In genomic region chr19:4299574-4300270, GRCm38 (mm10) we compare ENCODE assay signal across 7 mouse cellular contexts. TPM values are rescaled to one million over a fixed set of nuclear protein-coding genes. Genes with fewer than 3 reads are reported as not detected.
DNase-seq lines count a peak whose midpoint lies in the region; ATAC-seq and TF ChIP-seq lines count a peak whose summit lies in the region.

No protein-coding gene starts in this region.

- ATAC-seq in embryonic facial prominence, embryonic 15.5 days (ENCODE audit: insufficient number of reproducible peaks, low FRiP score, low TSS enrichment, low read depth): no peak
- peak; percentile 8 for ATAC-seq in liver, postnatal 0 days

- H3K27ac ChIP-seq in embryonic facial prominence, embryonic 15.5 days (replicated peaks): peak overlapping the region; percentile 59
- peak overlapping the region; percentile 88 for H3K27ac ChIP-seq in liver, postnatal 0 days (ENCODE audit: low read depth)
- H3K27ac ChIP-seq in thymus, adult 2 months (ENCODE audit: control insufficient read depth, insufficient read depth, low read length): peak overlapping the region; percentile 98
- no peak overlapping the region for H3K27ac ChIP-seq in forebrain, embryonic 10.5 days

- no peaks in the 10 kb centered on the region for H3K27me3 ChIP-seq in embryonic facial prominence, embryonic 15.5 days
- H3K27me3 ChIP-seq in liver, postnatal 0 days (ENCODE audit: insufficient read depth, low read length): no peaks in the 10 kb centered on the region
- H3K27me3 ChIP-seq in thymus, adult 2 months (ENCODE audit: control insufficient read depth, insufficient read depth, low read length): no peaks in the 10 kb centered on the region
- H3K27me3 ChIP-seq in forebrain, embryonic 10.5 days (ENCODE audit: poor library complexity, severe bottlenecking): no peaks in the 10 kb centered on the region

- TF ChIP-seq CTCF in liver, postnatal 0 days (IDR thresholded peaks at IDR 0.05; ENCODE audit: low read depth): no peak
- no peak for TF ChIP-seq CTCF in thymus, adult 2 months (IDR thresholded peaks at IDR 0.05; ENCODE audit: borderline replicate concordance, control insufficient read depth, extremely low read depth, insufficient read depth, low read length, poor library complexity)

- H3K4me2 ChIP-seq in embryonic facial prominence, embryonic 15.5 days (replicated peaks): no peak overlapping the region
- peak overlapping the region; percentile 51 for H3K4me2 ChIP-seq in liver, postnatal 0 days (ENCODE audit: low read depth, low read length)

- no peaks in the 10 kb centered on the region for H3K36me3 ChIP-seq in embryonic facial prominence, embryonic 15.5 days
- peaks cover 13% of the 10 kb centered on the region; the same call in 1 of the 2 replicates for H3K36me3 ChIP-seq in liver, postnatal 0 days (replicated peaks; ENCODE audit: insufficient read depth, low read length)
- no peaks in the 10 kb centered on the region for H3K36me3 ChIP-seq in thymus, adult 2 months (ENCODE audit: control insufficient read depth, insufficient read depth, low read length)
- peaks cover 28% of the 10 kb centered on the region for H3K36me3 ChIP-seq in forebrain, embryonic 10.5 days (replicated peaks)

- no peak overlapping the region for H3K9ac ChIP-seq in embryonic facial prominence, embryonic 15.5 days
- no peak overlapping the region for H3K9ac ChIP-seq in liver, postnatal 0 days (replicated peaks)

- WGBS in embryonic facial prominence, embryonic 15.5 days: 72% methylated on average over 6 of the region's 6 CpGs
- 38% methylated on average over 6 of the region's 6 CpGs for WGBS in liver, postnatal 0 days (ENCODE audit: insufficient replicate concordance)
- 15% methylated on average over 6 of the region's 6 CpGs for WGBS in thymus, adult 2 months
- 86% methylated on average over 6 of the region's 6 CpGs for WGBS in forebrain, embryonic 10.5 days

- no peak for TF ChIP-seq EP300 in liver, postnatal 0 days (IDR thresholded peaks at IDR 0.05; ENCODE audit: low read depth)

- no peaks in the 10 kb centered on the region for H3K9me3 ChIP-seq in embryonic facial prominence, embryonic 15.5 days (replicated peaks)
- no peaks in the 10 kb centered on the region for H3K9me3 ChIP-seq in liver, postnatal 0 days (ENCODE audit: low read length)
- H3K9me3 ChIP-seq in forebrain, embryonic 10.5 days: no peaks in the 10 kb centered on the region

- peaks cover 81% of the 10 kb centered on the region for H3K4me1 ChIP-seq in embryonic facial prominence, embryonic 15.5 days
- H3K4me1 ChIP-seq in liver, postnatal 0 days (ENCODE audit: insufficient read depth): peaks cover 74% of the 10 kb centered on the region
- H3K4me1 ChIP-seq in thymus, adult 2 months (replicated peaks; ENCODE audit: control insufficient read depth, insufficient read depth, low read length): peaks cover 88% of the 10 kb centered on the region
- H3K4me1 ChIP-seq in forebrain, embryonic 10.5 days: peaks cover 54% of the 10 kb centered on the region

- DNase-seq in lung, adult 18-20 months: peak; percentile 35 to 56
- DNase-seq in lung, postnatal 10 days: no peak
- DNase-seq in liver, postnatal 0 days: no peak
- DNase-seq in thymus, adult 2 months: peak; percentile 54
- no peak for DNase-seq in forebrain, embryonic 10.5 days (ENCODE audit: extremely low spot score, low spot score)
- DNase-seq in frontal cortex, postnatal 14 days (ENCODE audit: low spot score in 2 of 2): no peak

- H3K4me3 ChIP-seq in embryonic facial prominence, embryonic 15.5 days (replicated peaks): no peak overlapping the region
- no peak overlapping the region for H3K4me3 ChIP-seq in liver, postnatal 0 days (ENCODE audit: low read depth, low read length)
- H3K4me3 ChIP-seq in thymus, adult 2 months (ENCODE audit: control insufficient read depth, insufficient read depth, low read length): 0 out of 2 replicates have a peak overlapping the region, but pooled peaks have one; percentile 1
- no peak overlapping the region; the same call in 1 of the 2 replicates for H3K4me3 ChIP-seq in forebrain, embryonic 10.5 days

- no peak for TF ChIP-seq POLR2A in thymus, adult 2 months (IDR thresholded peaks at IDR 0.05; ENCODE audit: control insufficient read depth, extremely low read depth, insufficient read depth, low read length, poor library complexity)

RNA-seq across cellular contexts. Expression of gene Grk2, which starts 6.3 kb away (rescaled TPM):
- 20.1 and 24.4 TPM in 2 replicates for polyA plus RNA-seq in embryonic facial prominence, embryonic 15.5 days (2015; fragmentation: Nextera tagmentation; extraction: Ambion mirVana)
- 11.9 and 14.8 TPM in 2 replicates for polyA plus RNA-seq in liver, postnatal 0 days (2015; fragmentation: Nextera tagmentation; extraction: Ambion mirVana)
- polyA plus RNA-seq in thymus, adult 2 months (2012; rRNA removed): 515 and 528 TPM in 2 replicates
- polyA plus RNA-seq in forebrain, embryonic 10.5 days (2016; fragmentation: Nextera tagmentation; extraction: Ambion mirVana): 13.6 and 15.0 TPM in 2 replicates

RNA-seq across cellular contexts. Expression of gene Ankrd13d, which starts 16.8 kb away (rescaled TPM):
- 13.0 and 13.7 TPM in 2 replicates for polyA plus RNA-seq in embryonic facial prominence, embryonic 15.5 days (2015; fragmentation: Nextera tagmentation; extraction: Ambion mirVana)
- polyA plus RNA-seq in liver, postnatal 0 days (2015; fragmentation: Nextera tagmentation; extraction: Ambion mirVana): 0.54 and 0.92 TPM in 2 replicates
- polyA plus RNA-seq in thymus, adult 2 months (2012; rRNA removed): 56.0 and 61.4 TPM in 2 replicates
- polyA plus RNA-seq in forebrain, embryonic 10.5 days (2016; fragmentation: Nextera tagmentation; extraction: Ambion mirVana): 7.9 and 9.2 TPM in 2 replicates

RNA-seq across cellular contexts. Expression of gene Ssh3, which starts 30.7 kb away (rescaled TPM):
- polyA plus RNA-seq in embryonic facial prominence, embryonic 15.5 days (2015; fragmentation: Nextera tagmentation; extraction: Ambion mirVana): 27.5 and 34.4 TPM in 2 replicates
- polyA plus RNA-seq in liver, postnatal 0 days (2015; fragmentation: Nextera tagmentation; extraction: Ambion mirVana): 3.3 and 3.4 TPM in 2 replicates
- polyA plus RNA-seq in thymus, adult 2 months (2012; rRNA removed): 72.7 and 94.1 TPM in 2 replicates
- 3.1 and 3.6 TPM in 2 replicates for polyA plus RNA-seq in forebrain, embryonic 10.5 days (2016; fragmentation: Nextera tagmentation; extraction: Ambion mirVana)

Comparison
In these comparisons a context has a peak if more than half of its experiments do, and no peak if none do; other contexts are left out.
1. DNase-seq: peak in lung, adult 18-20 months (2 of 2) and thymus, adult 2 months (single experiment); none in lung, postnatal 10 days (single experiment), liver, postnatal 0 days (single experiment), forebrain, embryonic 10.5 days (single experiment) and frontal cortex, postnatal 14 days (0 of 2).
2. RNA of gene Grk2, which starts 6.3 kb away (polyA plus RNA-seq): 515 to 528 TPM in thymus, adult 2 months; 20.1 to 24.4 TPM in embryonic facial prominence, embryonic 15.5 days, 13.6 to 15.0 TPM in forebrain, embryonic 10.5 days and 11.9 to 14.8 TPM in liver, postnatal 0 days; every median in the first group is over 10 times any median in the second.